Mouse (Mus musculus) ovary, postnatal 10 days (tissue): ENCODE results near the gene Vasp.

Experiments
- DNase-seq: peaks from one replicate; pipeline ENCODE4 v3.0.0; 2022; ENCODE audit warnings: low spot score

Vasp gene

GRCm38 (mm10) chr7:19271238-19272172 is at the start of gene Vasp:
Gene Vasp (minus strand): TSS chr7:19271817.
- peak; percentile 73 for DNase-seq

GRCm38 (mm10) chr7:19320637-19321036 is 49.0 kb upstream of the Vasp start:
- DNase-seq, result no peak

DNA sequence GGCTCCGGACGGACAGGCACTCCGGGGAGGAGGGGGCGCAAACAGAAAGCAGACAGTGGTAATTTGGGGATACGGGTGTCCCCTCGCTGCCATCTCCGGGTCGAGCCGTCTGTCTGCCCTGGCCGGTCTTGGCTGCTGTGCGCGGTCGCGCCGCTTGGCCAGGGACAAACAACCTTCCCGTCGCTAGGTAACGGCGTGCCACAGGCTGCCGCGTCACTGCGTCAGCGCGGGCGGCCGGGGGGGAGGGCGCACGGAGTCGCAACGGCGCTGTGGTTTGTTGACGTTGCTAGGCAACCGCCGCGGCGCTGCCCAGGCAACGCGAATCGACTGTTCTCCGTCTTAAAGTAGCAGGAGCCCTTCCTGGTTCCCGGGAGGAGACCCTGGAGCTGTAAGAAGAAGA is 48.3 kb upstream of the Vasp start:
- peak; percentile 90 for DNase-seq

DNA sequence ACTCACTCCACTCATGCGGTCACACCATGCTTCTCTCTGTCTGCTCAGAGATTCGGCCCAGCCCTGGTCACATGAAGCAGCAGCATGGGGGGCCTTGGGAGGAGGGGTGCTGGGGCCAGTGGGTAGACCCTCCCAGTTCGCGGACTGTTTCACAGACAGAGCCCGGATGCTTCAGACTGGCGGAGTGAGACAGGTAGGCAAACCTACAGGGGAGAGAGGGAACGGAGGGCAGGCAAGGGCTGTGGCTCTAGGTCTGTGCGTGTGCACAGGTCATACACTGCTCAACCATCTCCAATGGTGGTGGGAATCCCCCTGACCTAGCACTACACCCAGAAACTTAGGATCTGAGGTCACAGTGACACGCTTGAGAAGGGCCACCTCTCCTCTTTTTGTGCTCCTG is 47.8 kb upstream of the Vasp start:
- DNase-seq, result no peak

- DNase-seq, result no peak
These were observed 47.1 kb upstream of the Vasp start for GRCm38 (mm10) chr7:19318676-19319075.

- DNase-seq, result no peak
These were observed 46.6 kb upstream of the Vasp start for GRCm38 (mm10) chr7:19318201-19318600.

DNA sequence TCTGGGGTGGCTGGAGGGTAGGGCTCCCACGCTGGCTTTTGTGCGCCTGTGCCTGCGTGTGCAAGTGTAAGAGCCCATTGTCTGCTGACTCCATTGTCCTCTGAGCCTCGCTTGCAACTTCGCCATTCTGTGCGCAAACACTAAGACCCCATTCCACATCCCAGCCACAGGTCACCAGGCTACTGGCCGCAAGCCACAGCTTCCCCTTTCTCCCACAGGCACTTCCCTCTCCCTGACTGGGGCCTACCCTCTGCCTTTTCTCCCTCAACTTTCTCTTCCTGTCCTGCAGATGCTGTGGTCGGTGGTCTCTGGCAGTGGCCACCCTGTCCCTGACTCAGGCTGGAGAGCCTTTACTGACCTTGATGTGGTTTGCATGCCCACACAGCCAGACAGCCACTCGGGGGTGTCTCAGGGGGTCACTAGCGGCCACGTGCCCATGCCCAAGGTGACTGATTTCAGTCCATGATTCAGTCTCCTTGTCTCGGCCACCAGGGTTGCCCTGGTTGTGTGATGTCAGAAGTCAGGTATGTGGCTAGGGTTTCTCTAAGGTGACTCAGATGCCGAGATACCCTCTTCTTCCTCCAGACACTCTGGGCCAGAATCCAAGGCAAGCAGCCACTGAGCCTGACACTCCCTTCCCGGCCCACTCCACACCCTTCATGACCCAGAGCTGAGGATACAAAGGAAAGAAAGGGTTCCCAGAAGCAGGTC is 45.0 kb upstream of the Vasp start:
- no peak for DNase-seq

DNA sequence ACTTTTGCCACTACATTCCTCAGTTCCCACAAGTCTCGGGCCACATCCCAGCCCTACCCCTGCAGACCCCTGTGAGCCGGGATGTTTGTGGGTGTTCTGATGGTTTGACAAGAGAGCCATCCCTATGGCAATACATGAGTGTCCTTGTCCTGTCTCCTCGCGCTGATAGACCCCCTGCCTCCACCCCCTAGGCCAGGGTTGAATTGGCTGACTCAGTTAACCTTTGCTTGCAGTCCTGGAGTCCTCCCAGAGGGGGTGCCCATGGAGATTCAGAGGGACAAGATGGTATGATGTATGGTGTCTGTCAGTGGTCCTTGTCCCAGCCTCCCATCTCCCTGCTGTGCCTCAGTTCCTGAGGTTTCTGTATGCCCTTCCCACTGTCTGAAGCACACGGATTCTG is 42.4 kb upstream of the Vasp start:
- DNase-seq, result no peak

DNA sequence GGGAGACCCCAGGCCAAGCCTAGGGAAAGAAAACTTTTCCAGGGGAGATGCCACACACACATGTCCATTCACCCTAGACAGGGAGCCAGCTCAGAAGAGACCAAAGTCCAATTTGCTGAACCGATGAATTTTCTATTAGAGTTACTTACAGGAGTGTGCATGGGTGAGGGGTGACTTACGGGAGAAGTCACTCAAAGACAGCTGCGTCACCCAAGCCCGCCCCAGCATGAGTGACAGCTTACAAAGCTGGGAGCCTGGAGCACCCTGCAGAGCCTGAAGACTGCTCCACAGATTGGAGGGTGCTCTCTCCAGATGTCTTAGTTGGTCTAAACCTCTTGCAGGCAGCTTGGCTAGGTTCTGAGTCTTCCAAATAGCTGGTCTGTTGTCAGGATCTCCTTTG is 40.4 kb upstream of the Vasp start:
- no peak for DNase-seq

- DNase-seq, result peak; percentile 85
These were observed 38.4 kb upstream of the Vasp start, which contains the start of gene Fosb for GRCm38 (mm10) chr7:19309884-19310641. Gene Fosb (minus strand): TSS chr7:19310051.

- no peak for DNase-seq
These were observed 37.8 kb upstream of the Vasp start for GRCm38 (mm10) chr7:19309278-19309883.

DNA sequence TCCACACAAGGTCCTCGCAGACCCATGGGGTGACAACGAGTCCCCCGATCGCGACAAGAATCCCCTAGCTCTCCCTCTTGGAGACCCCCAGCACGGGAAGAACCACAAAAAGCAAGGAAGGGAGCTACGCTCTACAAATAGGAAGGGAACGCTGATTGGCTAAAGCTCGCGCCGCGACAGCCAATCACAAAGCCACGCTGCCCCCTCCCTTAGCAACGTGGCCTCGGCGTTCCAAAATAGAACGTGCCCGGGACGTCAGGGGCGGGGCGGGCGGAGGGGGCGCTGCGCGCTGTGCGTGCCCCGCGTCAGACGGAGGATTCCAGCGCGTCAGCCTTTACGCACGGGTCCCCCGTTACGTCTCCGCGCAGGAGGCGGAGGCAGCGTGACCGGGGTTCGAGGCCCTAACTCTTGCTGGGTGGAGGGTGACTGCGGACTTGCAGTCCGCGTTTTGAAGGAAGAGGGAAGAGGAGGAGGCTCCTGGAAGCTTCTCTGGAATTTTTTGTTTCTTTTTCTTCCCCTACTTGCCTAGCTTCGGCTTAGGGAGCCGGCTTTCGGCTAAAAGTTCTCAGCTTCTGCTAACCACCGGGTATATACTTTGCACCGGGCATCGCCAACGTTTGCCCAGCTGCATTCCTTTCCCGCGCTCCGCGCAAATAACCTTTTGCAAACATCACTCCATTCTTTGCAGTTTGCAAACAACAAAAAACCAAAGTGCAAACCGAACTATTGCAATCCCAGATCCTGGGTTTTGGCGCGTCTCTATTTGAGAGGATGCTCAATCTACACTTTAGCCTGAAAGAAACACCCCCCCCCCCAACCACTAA is 37.0 kb upstream of the Vasp start:
- DNase-seq, result peak; percentile 90

DNA sequence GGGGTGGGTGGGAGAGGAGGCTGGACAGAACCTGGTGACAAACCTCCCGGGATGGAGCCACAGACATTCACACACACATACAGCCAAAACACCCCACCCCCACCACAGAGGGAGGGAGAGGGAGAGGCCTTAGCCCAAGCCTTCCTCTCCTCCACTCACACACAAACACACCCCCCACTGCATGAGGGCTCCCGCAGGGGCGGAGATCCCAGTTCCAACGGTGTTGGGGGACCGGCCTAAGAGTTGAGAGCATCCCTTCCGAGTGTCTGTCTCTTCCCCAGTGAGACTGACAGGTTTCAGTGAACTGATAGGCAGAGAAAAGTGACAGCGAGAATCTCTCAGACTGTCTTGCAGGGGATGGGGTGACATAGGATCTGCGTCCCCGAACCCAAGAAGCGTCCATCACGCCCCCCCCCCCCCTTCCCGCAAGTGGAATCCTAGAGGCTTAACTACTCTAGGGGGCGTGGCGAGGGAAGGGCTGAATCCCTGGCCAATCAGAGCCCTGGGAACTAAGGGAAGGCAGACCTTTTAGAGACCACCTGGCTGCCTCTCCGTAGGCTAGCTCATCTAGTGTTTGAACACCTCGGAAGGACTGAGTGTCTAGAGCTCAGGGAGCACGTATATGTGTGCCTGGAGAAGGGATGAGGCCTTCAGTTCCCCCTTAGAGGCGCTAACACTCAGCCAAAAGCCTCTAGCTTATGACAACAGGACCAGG is 36.3 kb upstream of the Vasp start:
- no peak for DNase-seq

GRCm38 (mm10) chr7:19306819-19307738 is 35.5 kb upstream of the Vasp start:
- no peak for DNase-seq

- no peak for DNase-seq
These were observed 34.5 kb upstream of the Vasp start for GRCm38 (mm10) chr7:19305796-19306765.

DNA sequence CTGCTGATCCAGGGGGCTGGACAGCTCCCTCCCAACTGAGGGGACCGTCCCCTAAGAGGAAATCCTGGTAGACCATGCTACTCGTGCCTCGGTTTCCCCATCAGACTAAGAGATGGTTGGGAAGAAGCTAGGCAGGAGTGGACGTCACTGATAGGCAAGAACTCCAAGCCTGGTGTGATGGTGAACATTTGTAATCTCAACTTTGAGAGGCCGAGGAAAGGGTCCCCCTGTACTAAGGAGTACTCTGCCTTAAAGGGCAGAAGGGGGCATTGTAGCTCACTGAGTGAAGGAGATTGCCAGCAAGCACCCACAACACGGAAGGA is 33.8 kb upstream of the Vasp start:
- no peak for DNase-seq

DNA sequence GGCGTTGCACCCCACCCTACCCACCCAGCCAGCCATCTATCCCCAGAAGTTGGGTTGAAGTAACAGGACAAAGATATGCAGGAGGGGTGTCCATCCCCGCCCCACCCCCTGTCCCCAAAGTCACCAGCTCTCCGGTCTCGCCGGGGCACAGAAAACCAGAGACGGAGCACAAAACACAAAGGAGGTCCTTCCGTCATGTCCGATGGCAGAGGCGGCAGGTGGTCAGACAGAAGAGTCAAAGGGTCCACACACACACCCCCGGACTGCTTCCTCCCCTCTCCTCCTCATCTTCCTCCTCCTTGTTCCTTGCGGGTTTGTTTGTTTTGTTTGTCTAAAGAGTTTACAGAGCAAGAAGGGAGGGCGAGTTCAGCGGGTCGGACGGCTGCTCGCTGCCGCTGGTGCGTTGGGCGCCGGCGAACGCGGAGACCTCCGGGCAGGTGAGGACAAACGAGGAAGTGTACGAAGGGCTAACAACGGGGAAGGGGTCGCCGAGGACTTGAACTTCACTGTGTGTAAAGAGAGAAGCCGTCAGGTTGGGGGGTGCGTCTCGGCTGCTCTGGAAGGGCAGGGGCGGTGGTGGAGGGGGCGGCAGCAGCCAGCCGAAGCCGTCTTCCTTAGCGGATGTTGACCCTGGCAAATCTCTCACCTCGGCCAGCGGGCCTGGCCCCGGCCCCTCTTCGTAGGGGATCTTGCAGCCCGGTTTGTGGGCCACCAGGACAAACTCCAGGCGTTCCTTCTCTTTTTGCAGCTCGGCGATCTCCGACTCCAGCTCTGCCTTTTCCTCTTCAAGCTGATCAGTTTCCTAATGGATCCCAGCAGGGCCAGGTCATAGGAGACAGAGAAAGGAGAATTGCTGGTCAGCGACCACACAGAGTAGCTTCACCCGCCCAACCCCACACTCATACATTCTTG is 33.1 kb upstream of the Vasp start:
- DNase-seq, result no peak
